Mouse (Mus musculus): ENCODE results near the gene Ntf5. TPM values are rescaled to one million over a fixed set of nuclear protein-coding genes. Genes with fewer than 3 reads are reported as not detected.
"Not testable (repeated sequence)": the region's sequence is repeated elsewhere in the genome, so short reads cannot be mapped to it uniquely, and the experiment has no call there.

Ntf5 gene
- polyA plus RNA-seq, 1 experiment = 0.08 TPM

DNA sequence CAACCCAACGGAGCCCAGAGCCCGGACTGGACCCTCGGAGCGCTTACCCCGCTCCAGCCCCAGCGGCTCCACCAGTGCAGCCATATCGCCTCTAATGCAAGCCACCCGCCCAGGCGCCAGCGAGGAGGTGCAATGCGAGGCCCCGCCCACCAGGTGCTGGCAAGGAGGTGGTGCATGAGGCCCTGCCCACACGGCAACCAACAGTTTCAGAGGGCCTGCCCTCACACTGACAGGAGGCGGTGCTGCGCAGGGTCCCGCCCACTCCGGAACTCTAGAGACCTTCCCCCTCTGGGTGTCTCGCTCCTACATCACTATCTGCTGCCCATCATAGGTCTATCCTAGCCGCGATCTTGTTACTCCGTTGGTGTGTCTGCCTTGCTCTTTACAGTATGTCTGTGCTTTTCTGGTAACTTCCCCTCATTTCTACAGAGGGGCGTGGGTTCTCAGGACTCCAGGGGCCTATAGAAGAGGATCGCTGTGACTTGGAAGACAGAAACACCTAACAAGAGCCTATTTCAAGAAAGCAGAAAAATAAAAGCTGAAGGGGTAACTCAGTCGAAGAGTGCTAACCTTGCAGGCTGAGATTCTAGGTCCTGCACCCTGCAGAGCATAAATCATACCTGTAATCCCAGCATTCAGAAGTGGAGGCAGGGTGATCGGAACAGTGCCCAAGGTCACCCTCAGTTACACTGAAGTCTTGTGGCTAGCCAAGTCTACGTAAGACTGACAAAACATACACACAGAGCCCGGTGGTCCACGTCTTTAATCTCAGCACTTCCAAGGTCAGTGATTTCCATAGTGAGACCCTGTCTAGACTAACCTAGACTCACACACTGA, 42.8 kb upstream of the Ntf5 start, which contains the start of gene Lin7b:
Lin7b (minus strand) TSS at position 109 of the 837 bp plus-strand sequence.
- H3K27ac ChIP-seq (ENCODE audit: insufficient read depth, low read length) = peak within 1 kb of the TSS; percentile 73
- H3K4me1 ChIP-seq (ENCODE audit: control insufficient read depth, insufficient read depth, low read length) = peaks cover 3% of the 10 kb centered on the region; the same call in 1 of the 2 replicates
- H3K4me3 ChIP-seq (ENCODE audit: insufficient read depth, low read length) = peak within 1 kb of the TSS; percentile 90
- TF ChIP-seq CTCF (IDR thresholded peaks at IDR 0.05; ENCODE audit: extremely low read depth, insufficient read depth, low read length) = no peak
- 0 out of 2 replicates have a peak, but pooled peaks have one; percentile 64 for TF ChIP-seq POLR2A (IDR thresholded peaks at IDR 0.05; ENCODE audit: extremely low read depth, insufficient read depth, low read length)

DNA sequence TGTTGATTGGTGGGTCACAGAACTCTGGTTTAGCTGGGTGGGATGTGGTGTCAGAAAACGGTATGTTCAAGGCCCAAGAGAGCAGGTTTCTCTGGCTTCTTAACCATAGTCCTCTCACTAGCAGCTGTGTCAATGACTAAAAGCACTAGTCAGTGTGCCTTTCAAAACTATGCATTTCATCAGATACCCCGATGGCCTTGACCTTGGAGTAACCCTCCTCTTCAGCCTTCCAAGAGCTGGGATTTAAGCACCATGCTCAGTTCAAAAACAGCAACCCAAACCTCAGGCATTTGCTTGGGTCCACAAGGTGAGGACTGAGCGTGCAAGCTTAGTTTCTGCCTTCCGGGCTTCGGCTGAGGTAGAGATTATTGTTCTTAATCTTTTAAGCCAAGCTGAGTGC, 41.1 kb upstream of the Ntf5 start:
- no peak for TF ChIP-seq POLR2A (IDR thresholded peaks at IDR 0.05; ENCODE audit: extremely low read depth, insufficient read depth, low read length)
- TF ChIP-seq CTCF (IDR thresholded peaks at IDR 0.05; ENCODE audit: extremely low read depth, insufficient read depth, low read length) = no peak
- no peak overlapping the region for H3K4me3 ChIP-seq (ENCODE audit: insufficient read depth, low read length)
- peaks cover 3% of the 10 kb centered on the region; the same call in 1 of the 2 replicates for H3K4me1 ChIP-seq (ENCODE audit: control insufficient read depth, insufficient read depth, low read length)
- H3K27ac ChIP-seq (ENCODE audit: insufficient read depth, low read length) = no peak overlapping the region

DNA sequence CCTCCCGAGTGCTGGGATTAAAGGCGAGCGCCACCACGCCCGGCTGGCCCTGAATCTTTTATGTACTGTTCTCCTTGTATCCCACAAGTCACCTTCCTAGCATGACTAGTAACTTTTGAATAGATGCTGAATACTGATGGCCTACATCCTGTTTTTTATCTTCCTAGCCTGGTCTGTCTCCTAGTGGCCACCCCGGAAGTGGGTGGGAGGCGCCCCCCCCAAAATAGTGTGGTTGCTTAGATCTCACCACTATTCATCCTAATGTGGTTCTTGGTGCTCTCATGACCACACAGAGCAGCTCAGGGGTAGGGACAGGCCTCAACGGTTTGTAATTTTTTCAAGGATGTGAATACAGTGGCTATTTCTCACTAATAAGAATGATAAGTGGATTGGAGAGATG, 38.9 kb upstream of the Ntf5 start:
- Histone ChIP-seq H3K4me1 (ENCODE audit: control insufficient read depth, insufficient read depth, low read length) (no peaks in the 10 kb centered on the region; the same call in 1 of the 2 replicates), H3K27ac (ENCODE audit: insufficient read depth, low read length) (no peak overlapping the region)
- TF ChIP-seq CTCF (IDR thresholded peaks at IDR 0.05; ENCODE audit: extremely low read depth, insufficient read depth, low read length) = no peak
- no peak for TF ChIP-seq POLR2A (IDR thresholded peaks at IDR 0.05; ENCODE audit: extremely low read depth, insufficient read depth, low read length)

GRCm38 (mm10) chr7:45376057-45376456, 37.4 kb upstream of the Ntf5 start:
- no peaks in the 10 kb centered on the region; the same call in 1 of the 2 replicates for H3K4me1 ChIP-seq (ENCODE audit: control insufficient read depth, insufficient read depth, low read length)
- TF ChIP-seq POLR2A (IDR thresholded peaks at IDR 0.05; ENCODE audit: extremely low read depth, insufficient read depth, low read length) (no peak), CTCF (IDR thresholded peaks at IDR 0.05; ENCODE audit: extremely low read depth, insufficient read depth, low read length) (no peak)
- H3K27ac ChIP-seq (ENCODE audit: insufficient read depth, low read length) = no peak overlapping the region
- no peak overlapping the region for H3K4me3 ChIP-seq (ENCODE audit: insufficient read depth, low read length)

More for the DNA sequence above, 38.9 kb upstream of the Ntf5 start:
- H3K4me3 ChIP-seq (ENCODE audit: insufficient read depth, low read length) = no peak overlapping the region

DNA sequence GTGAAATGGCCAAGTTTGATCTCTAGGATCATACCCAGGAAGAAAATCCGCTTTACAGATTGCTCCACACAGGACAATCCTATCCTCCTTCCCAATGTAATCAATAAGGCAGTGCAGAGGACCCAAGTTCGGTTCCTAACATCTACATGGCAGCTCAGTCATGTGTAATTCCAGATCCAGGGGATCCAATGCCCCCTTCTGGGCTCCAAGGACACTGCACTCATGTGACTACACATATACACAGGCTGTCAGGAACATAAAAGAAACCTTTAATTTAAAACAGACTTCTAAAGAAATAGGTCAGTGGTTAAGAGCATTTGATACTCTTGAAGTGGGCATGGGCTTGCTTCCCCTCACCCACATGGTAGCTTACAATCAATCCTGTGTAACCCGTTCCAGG, 27.4 kb upstream of the Ntf5 start:
- Histone ChIP-seq H3K4me1 (ENCODE audit: control insufficient read depth, insufficient read depth, low read length) (no peaks in the 10 kb centered on the region), H3K27ac (ENCODE audit: insufficient read depth, low read length) (no peak overlapping the region), H3K4me3 (ENCODE audit: insufficient read depth, low read length) (no peak overlapping the region)
- TF ChIP-seq CTCF (IDR thresholded peaks at IDR 0.05; ENCODE audit: extremely low read depth, insufficient read depth, low read length) = 0 out of 2 replicates have a peak, but pooled peaks have one; percentile 12
- no peak for TF ChIP-seq POLR2A (IDR thresholded peaks at IDR 0.05; ENCODE audit: extremely low read depth, insufficient read depth, low read length)

- no peak for TF ChIP-seq CTCF (IDR thresholded peaks at IDR 0.05; ENCODE audit: extremely low read depth, insufficient read depth, low read length)
- TF ChIP-seq POLR2A (IDR thresholded peaks at IDR 0.05; ENCODE audit: extremely low read depth, insufficient read depth, low read length) = no peak
- Histone ChIP-seq H3K4me3 (ENCODE audit: insufficient read depth, low read length) (peak overlapping the region; percentile 52), H3K4me1 (ENCODE audit: control insufficient read depth, insufficient read depth, low read length) (peaks cover 6% of the 10 kb centered on the region)
Measured at GRCm38 (mm10) chr7:45395129-45395541, 18.4 kb upstream of the Ntf5 start.

GRCm38 (mm10) chr7:45395578-45396336, 17.7 kb upstream of the Ntf5 start, which contains the start of gene Snrnp70:
TSS of gene Snrnp70 (minus strand) at chr7:45395742.
- H3K4me3 ChIP-seq (ENCODE audit: insufficient read depth, low read length) = peak within 1 kb of the TSS; percentile 52
- peaks cover 6% of the 10 kb centered on the region for H3K4me1 ChIP-seq (ENCODE audit: control insufficient read depth, insufficient read depth, low read length)
- peak within 1 kb of the TSS; percentile 61; the same call in 1 of the 2 replicates for H3K27ac ChIP-seq (ENCODE audit: insufficient read depth, low read length)
- no peak for TF ChIP-seq CTCF (IDR thresholded peaks at IDR 0.05; ENCODE audit: extremely low read depth, insufficient read depth, low read length)
- TF ChIP-seq POLR2A (IDR thresholded peaks at IDR 0.05; ENCODE audit: extremely low read depth, insufficient read depth, low read length) = peak; percentile 91

More at GRCm38 (mm10) chr7:45395129-45395541, 18.4 kb upstream of the Ntf5 start:
- H3K27ac ChIP-seq (ENCODE audit: insufficient read depth, low read length) = peak overlapping the region; percentile 61; the same call in 1 of the 2 replicates

GRCm38 (mm10) chr7:45396337-45396775, 17.1 kb upstream of the Ntf5 start:
- peak overlapping the region; percentile 52; the same call in 1 of the 2 replicates for H3K4me3 ChIP-seq (ENCODE audit: insufficient read depth, low read length)
- not testable (repeated sequence) for H3K27ac ChIP-seq (ENCODE audit: insufficient read depth, low read length); H3K4me1 ChIP-seq (ENCODE audit: control insufficient read depth, insufficient read depth, low read length)

DNA sequence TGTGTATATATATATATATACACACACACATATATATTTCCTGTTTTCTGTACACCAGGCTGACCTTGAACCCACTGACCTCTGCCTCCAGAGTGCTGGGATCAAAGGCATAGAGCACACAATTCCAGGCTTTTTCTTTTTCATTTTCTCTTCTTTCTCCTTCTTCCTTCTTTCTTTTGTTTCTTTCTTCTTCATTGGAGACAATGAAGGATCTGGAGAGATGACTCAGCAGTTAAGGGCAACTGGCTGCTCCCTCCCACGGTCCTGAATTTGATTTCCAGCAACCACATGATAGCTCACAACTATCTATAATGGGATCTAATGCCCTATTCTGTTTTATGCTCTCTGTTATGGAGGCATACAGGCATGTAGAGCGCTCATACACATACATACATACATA, 16.7 kb upstream of the Ntf5 start:
- TF ChIP-seq POLR2A (IDR thresholded peaks at IDR 0.05; ENCODE audit: extremely low read depth, insufficient read depth, low read length) (no peak), CTCF (IDR thresholded peaks at IDR 0.05; ENCODE audit: extremely low read depth, insufficient read depth, low read length) (no peak)
- peaks cover 6% of the 10 kb centered on the region for H3K4me1 ChIP-seq (ENCODE audit: control insufficient read depth, insufficient read depth, low read length)
- no peak overlapping the region for H3K4me3 ChIP-seq (ENCODE audit: insufficient read depth, low read length)
- no peak overlapping the region for H3K27ac ChIP-seq (ENCODE audit: insufficient read depth, low read length)

Data from cortical plate, adult 2 months (tissue).